Mouse (Mus musculus) CH12.LX (cell line): ENCODE data around the gene Prkn. TPM values are rescaled to one million over a fixed set of nuclear protein-coding genes. Genes with fewer than 3 reads are reported as not detected.

ENCODE experiments used
- DNase-seq: peaks from one replicate; pipeline ENCODE4 v3.0.0-alpha.2; 2013; ENCODE audit errors: extremely low read depth
- H3K27ac ChIP-seq: 2 replicates; pipeline ENCODE4 v1.5.1; 2012; ENCODE audit warnings: low read depth, mild to moderate bottlenecking, control low read depth, moderate library complexity; ENCODE audit not compliant: insufficient read depth
- H3K27me3 ChIP-seq: replicated peaks from 2 replicates; pipeline ENCODE3; 2012; ENCODE audit warnings: inconsistent platforms
- H3K36me3 ChIP-seq, 2 experiments: replicated peaks in 1 of 2; 2 replicates each; pipeline versions ENCODE3 to v1.6.1; 2012; ENCODE audit warnings: inconsistent platforms in 1 of 2, low read length in 1 of 2, mild to moderate bottlenecking in 1 of 2, mixed read lengths in 1 of 2, moderate library complexity in 1 of 2; ENCODE audit not compliant: control insufficient read depth in 1 of 2, insufficient read depth in 1 of 2
- H3K4me1 ChIP-seq, 2 experiments: 2 replicates each; pipeline ENCODE4 v1.6.1; 2012; ENCODE audit warnings: inconsistent platforms in 1 of 2, moderate library complexity in 1 of 2; ENCODE audit not compliant: insufficient read depth in 2 of 2, control insufficient read depth in 1 of 2
- H3K4me2 ChIP-seq: 2 replicates; pipeline ENCODE4 v1.6.1; 2012; ENCODE audit warnings: low read depth, mild to moderate bottlenecking, control low read depth; ENCODE audit not compliant: poor library complexity, insufficient read depth, severe bottlenecking
- H3K4me3 ChIP-seq, 3 experiments: fragments of 150-350 bp in 1 of 3; sonication (generic) in 1 of 3; replicated peaks in 1 of 3; 2 replicates each; pipeline versions ENCODE3 to v1.5.1; 2011 to 2012; ENCODE audit warnings: low read depth in 2 of 3, low read length in 2 of 3, mild to moderate bottlenecking in 2 of 3, moderate library complexity in 2 of 3, control low read depth in 1 of 3, improper control_type of control experiment in 1 of 3, inconsistent platforms in 1 of 3, mixed read lengths in 1 of 3; ENCODE audit not compliant: poor library complexity in 1 of 3
- H3K79me2 ChIP-seq: replicated peaks from 2 replicates; pipeline ENCODE4 v1.6.1; 2012; ENCODE audit warnings: mild to moderate bottlenecking, moderate library complexity; ENCODE audit not compliant: control insufficient read depth, poor library complexity, insufficient read depth, severe bottlenecking; ENCODE audit errors: extremely low read depth
- H3K9ac ChIP-seq: 2 replicates; pipeline ENCODE4 v1.6.1; 2012; ENCODE audit warnings: low read depth, mild to moderate bottlenecking, control low read depth, moderate library complexity; ENCODE audit not compliant: insufficient read depth
- H3K9me3 ChIP-seq: replicated peaks from 2 replicates; pipeline ENCODE3; 2012; ENCODE audit warnings: low read length, inconsistent platforms, mixed read lengths
- BHLHE40 ChIP-seq: IDR thresholded peaks from 2 replicates; pipeline ENCODE4 v1.6.1; 2011; ENCODE audit warnings: mild to moderate bottlenecking, low read depth, low read length, improper control_type of control experiment
- CHD1 ChIP-seq: IDR thresholded peaks from 2 replicates; pipeline ENCODE4 v1.6.1; 2012; ENCODE audit warnings: low read depth, low read length, improper control_type of control experiment, inconsistent platforms
- CHD2 ChIP-seq: IDR thresholded peaks from 2 replicates; pipeline ENCODE4 v1.6.1; 2011; ENCODE audit warnings: low read length, improper control_type of control experiment
- ELF1 ChIP-seq: IDR thresholded peaks from 2 replicates; pipeline ENCODE4 v1.6.1; 2014; ENCODE audit warnings: low read depth, mild to moderate bottlenecking, inconsistent platforms, low read length, improper control_type of control experiment
- HCFC1 ChIP-seq: IDR thresholded peaks from 2 replicates; pipeline ENCODE4 v1.6.1; 2012; ENCODE audit warnings: low read depth, mild to moderate bottlenecking, inconsistent platforms, low read length, improper control_type of control experiment
- JUND ChIP-seq: conservative IDR thresholded peaks from 2 replicates; pipeline ENCODE4 v1.6.1; 2011; ENCODE audit warnings: low read depth, low read length, improper control_type of control experiment
- MAZ ChIP-seq: IDR thresholded peaks from 2 replicates; pipeline ENCODE4 v1.6.1; 2012; ENCODE audit warnings: low read depth, mild to moderate bottlenecking, inconsistent platforms, low read length, improper control_type of control experiment, moderate library complexity
- MYC ChIP-seq: IDR thresholded peaks from 2 replicates; pipeline ENCODE4 v1.6.1; 2011; ENCODE audit warnings: low read depth, mild to moderate bottlenecking, improper control_type of control experiment, low read length
- NELFE ChIP-seq: IDR thresholded peaks from 2 replicates; pipeline ENCODE4 v1.6.1; 2011; ENCODE audit warnings: low read depth, low read length, improper control_type of control experiment
- NRF1 ChIP-seq: IDR thresholded peaks from 2 replicates; pipeline ENCODE4 v1.6.1; 2014; ENCODE audit warnings: low read depth, mild to moderate bottlenecking, inconsistent platforms, low read length, improper control_type of control experiment, moderate library complexity
- PAX5 ChIP-seq: IDR thresholded peaks from 2 replicates; pipeline ENCODE4 v1.6.1; 2012; ENCODE audit warnings: low read length, inconsistent platforms, mixed read lengths
- SMC3 ChIP-seq: IDR thresholded peaks from 2 replicates; pipeline ENCODE4 v1.6.1; 2011; ENCODE audit warnings: low read depth, low read length, improper control_type of control experiment
- TBP ChIP-seq: conservative IDR thresholded peaks from 2 replicates; pipeline ENCODE4 v1.6.1; 2011; ENCODE audit warnings: low read depth, low read length, improper control_type of control experiment
- TCF12 ChIP-seq: IDR thresholded peaks from 2 replicates; pipeline ENCODE4 v1.6.1; 2014; ENCODE audit warnings: low read depth, mild to moderate bottlenecking, inconsistent platforms, low read length, improper control_type of control experiment
- UBTF ChIP-seq: IDR thresholded peaks from 2 replicates; pipeline ENCODE4 v1.6.1; 2012; ENCODE audit warnings: low read depth, mild to moderate bottlenecking, inconsistent platforms, low read length, improper control_type of control experiment, moderate library complexity
- ZKSCAN1 ChIP-seq: IDR thresholded peaks from 2 replicates; pipeline ENCODE4 v1.6.1; 2012; ENCODE audit warnings: low read depth, inconsistent platforms, low read length, improper control_type of control experiment, borderline replicate concordance
- ZMIZ1 ChIP-seq: IDR thresholded peaks from 2 replicates; pipeline ENCODE4 v1.6.1; 2012; ENCODE audit warnings: low read depth, mild to moderate bottlenecking, inconsistent platforms, low read length, improper control_type of control experiment
- ZNF384 ChIP-seq: IDR thresholded peaks from 2 replicates; pipeline ENCODE4 v1.6.1; 2012; ENCODE audit warnings: low read depth, low read length, improper control_type of control experiment, inconsistent platforms
- dilution Hi-C: fragments of 300-500 bp; cut with MboI; formaldehyde crosslinking; loops from 2 replicates; pipeline ENCODE4 v1.14.3; 2020; ENCODE audit warnings: low sequenced_read_pairs; ENCODE audit not compliant: extremely low pct_unique_long_range_greater_than_20kb, extremely low pct_ligation_motif_present
- in situ Hi-C: fragments of 300-500 bp; cut with MboI; formaldehyde crosslinking; loops from 3 replicates; pipeline ENCODE4 v1.14.3; 2019; ENCODE audit warnings: low sequenced_read_pairs, low pct_ligation_motif_present, low pct_unique_long_range_greater_than_20kb, mixed read lengths
- polyA plus RNA-seq: library from polyadenylated mRNA; unstranded; fragments of >175 nt; gene quantifications from 2 replicates; pipeline ENCODE4 v1.2.1, GENCODE M21; 2012; ENCODE audit warnings: low read depth; ENCODE audit not compliant: insufficient read length
- total RNA-seq, 2 experiments: library from RNA; depleted of rRNA; stranded (reverse); fragments of 300-350 nt in 1 of 2; fragments of >200 nt in 1 of 2; gene quantifications; 2 replicates each; pipeline ENCODE4 v1.2.3; 2012 to 2014

Prkn gene
- total and polyA plus RNA-seq, 3 experiments, result 0.08 TPM; not detected in 2

GRCm38 (mm10) chr17:11397678-11398077, 557.5 kb downstream of the Prkn start:
- H3K79me2 ChIP-seq, result no peaks in the 10 kb centered on the region
- H3K9me3 ChIP-seq, result no peaks in the 10 kb centered on the region
- H3K4me1 ChIP-seq, result no peaks in the 10 kb centered on the region
- no peak overlapping the region for H3K4me3 ChIP-seq
- in situ Hi-C loops (no loop called here), dilution Hi-C loops (no loop called here)
- no peak for DNase-seq
- no peak overlapping the region for H3K27ac ChIP-seq
- H3K27me3 ChIP-seq, result no peaks in the 10 kb centered on the region
- H3K4me2 ChIP-seq, result no peak overlapping the region
- H3K36me3 ChIP-seq, result no peaks in the 10 kb centered on the region
- TF ChIP-seq SMC3 (no peak), NELFE (no peak)
- H3K9ac ChIP-seq, result no peak overlapping the region

- dilution Hi-C loops, result no loop called here
- in situ Hi-C loops, result no loop called here
- H3K4me3 ChIP-seq, result no peak overlapping the region
These were observed 562.2 kb downstream of the Prkn start for GRCm38 (mm10) chr17:11402225-11402875.

GRCm38 (mm10) chr17:11411414-11411813, 571.2 kb downstream of the Prkn start:
- dilution Hi-C loops, result no loop called here
- in situ Hi-C loops, result no loop called here
- H3K9me3 ChIP-seq, result no peaks in the 10 kb centered on the region
- no peak overlapping the region for H3K4me3 ChIP-seq
- H3K4me2 ChIP-seq, result no peak overlapping the region
- no peak overlapping the region for H3K9ac ChIP-seq
- no peak for TF ChIP-seq NELFE
- no peak for TF ChIP-seq TBP
- no peak for TF ChIP-seq ZKSCAN1
- TF ChIP-seq ZMIZ1, result no peak
- TF ChIP-seq MAZ, result no peak
- no peak for TF ChIP-seq CHD2
- TF ChIP-seq PAX5, result no peak
- no peak for TF ChIP-seq CHD1
- TF ChIP-seq NRF1, result no peak
- no peak for TF ChIP-seq UBTF
- no peak for TF ChIP-seq ELF1
- no peak for TF ChIP-seq TCF12
- no peak for TF ChIP-seq ZNF384
- no peak for TF ChIP-seq BHLHE40
- no peak for TF ChIP-seq HCFC1
- no peaks in the 10 kb centered on the region for H3K36me3 ChIP-seq
- H3K27me3 ChIP-seq, result no peaks in the 10 kb centered on the region
- no peaks in the 10 kb centered on the region for H3K79me2 ChIP-seq
- no peaks in the 10 kb centered on the region for H3K4me1 ChIP-seq
- H3K27ac ChIP-seq, result no peak overlapping the region
- DNase-seq, result no peak

More at GRCm38 (mm10) chr17:11402225-11402875, 562.2 kb downstream of the Prkn start:
- Histone ChIP-seq H3K27ac (no peak overlapping the region), H3K27me3 (no peaks in the 10 kb centered on the region), H3K4me1 (no peaks in the 10 kb centered on the region), H3K9ac (no peak overlapping the region), H3K9me3 (no peaks in the 10 kb centered on the region), H3K79me2 (no peaks in the 10 kb centered on the region), H3K4me2 (no peak overlapping the region), H3K36me3 (no peaks in the 10 kb centered on the region)
- TF ChIP-seq NELFE (no peak), ZNF384 (no peak), TCF12 (no peak), ZMIZ1 (no peak), JUND (no peak), MYC (no peak)
- no peak for DNase-seq
